Mouse (Mus musculus) thymus, postnatal 0 days (tissue): ENCODE data around the gene Rab14. TPM values are rescaled to one million over a fixed set of nuclear protein-coding genes. Genes with fewer than 3 reads are reported as not detected.

ENCODE experiments used
- DNase-seq: peaks from one replicate; pipeline ENCODE4 v3.0.0-alpha.2; 2015; ENCODE audit warnings: low spot score
- polyA plus RNA-seq: library from polyadenylated mRNA; unstranded; fragments of >200 nt; fragmentation: Nextera tagmentation; extraction: Ambion mirVana; gene quantifications from 2 replicates; pipeline ENCODE4 v1.2.1, GENCODE M21; 2015

Rab14 gene
- polyA plus RNA-seq, 1 experiment from 2014 or later = 366 TPM

- DNase-seq = peak; percentile 42
Observed at GRCm38 (mm10) chr2:35199971-35200897, 686 bp downstream of the Rab14 start.

GRCm38 (mm10) chr2:35199541-35199940, 1.4 kb downstream of the Rab14 start:
- no peak for DNase-seq

- no peak for DNase-seq
Observed at GRCm38 (mm10) chr2:35195626-35196544, 5.0 kb downstream of the Rab14 start.

- no peak for DNase-seq
Observed at GRCm38 (mm10) chr2:35193976-35194375, 6.9 kb downstream of the Rab14 start.

GRCm38 (mm10) chr2:35188929-35189328, 12.0 kb downstream of the Rab14 start:
- DNase-seq = no peak

GRCm38 (mm10) chr2:35183115-35183673, 17.7 kb downstream of the Rab14 start:
- DNase-seq = no peak

GRCm38 (mm10) chr2:35178153-35178552, 22.8 kb downstream of the Rab14 start:
- peak; percentile 9 for DNase-seq

- no peak for DNase-seq
Observed at GRCm38 (mm10) chr2:35175281-35176065, 25.4 kb downstream of the Rab14 start.

GRCm38 (mm10) chr2:35174100-35174499, 26.8 kb downstream of the Rab14 start:
- peak; percentile 17 for DNase-seq

GRCm38 (mm10) chr2:35173666-35174065, 27.3 kb downstream of the Rab14 start:
- DNase-seq = no peak

GRCm38 (mm10) chr2:35172246-35172645, 28.7 kb downstream of the Rab14 start:
- DNase-seq = no peak

GRCm38 (mm10) chr2:35171341-35171861, 29.5 kb downstream of the Rab14 start:
- DNase-seq = no peak

GRCm38 (mm10) chr2:35169452-35169851, 31.5 kb downstream of the Rab14 start:
- DNase-seq = no peak

GRCm38 (mm10) chr2:35166816-35167215, 34.1 kb downstream of the Rab14 start:
- no peak for DNase-seq

- no peak for DNase-seq
Observed at GRCm38 (mm10) chr2:35165416-35165815, 35.5 kb downstream of the Rab14 start.

- no peak for DNase-seq
Observed at GRCm38 (mm10) chr2:35163396-35163795, 37.5 kb downstream of the Rab14 start.

GRCm38 (mm10) chr2:35161846-35162488, 39.0 kb downstream of the Rab14 start:
- DNase-seq = no peak

GRCm38 (mm10) chr2:35160206-35160605, 40.7 kb downstream of the Rab14 start:
- DNase-seq = no peak

- DNase-seq = no peak
Observed at GRCm38 (mm10) chr2:35158358-35158757, 42.6 kb downstream of the Rab14 start.

- no peak for DNase-seq
Observed at GRCm38 (mm10) chr2:35157836-35158235, 43.1 kb downstream of the Rab14 start.
